Mouse (Mus musculus): ENCODE results near the gene Irs4. TPM values are rescaled to one million over a fixed set of nuclear protein-coding genes. Genes with fewer than 3 reads are reported as not detected.

The Irs4 gene
- polyA plus RNA-seq (2015; fragmentation: Nextera tagmentation; extraction: Ambion mirVana), result 0.03 and 0.05 TPM in 2 replicates

GRCm38 (mm10) chrX:141724937-141725918 is at the start of gene Irs4:
Gene Irs4, minus strand, starts transcription at chrX:141725263.
- no peak; the same call in 1 of the 2 replicates for ATAC-seq (ENCODE audit: extremely low read depth, insufficient number of reproducible peaks, low FRiP score, low TSS enrichment)
- peaks cover 76% of the 10 kb centered on the region for H3K27me3 ChIP-seq (replicated peaks)
- H3K4me3 ChIP-seq, result peak within 1 kb of the TSS; percentile 52
- no peaks in the 10 kb centered on the region for H3K9me3 ChIP-seq
- H3K36me3 ChIP-seq, result no peaks in the 10 kb centered on the region
- H3K4me2 ChIP-seq, result peak within 1 kb of the TSS; percentile 72
- no peak within 1 kb of the TSS for H3K27ac ChIP-seq (replicated peaks)
- H3K9ac ChIP-seq, result no peak within 1 kb of the TSS
- no peaks in the 10 kb centered on the region; the same call in 1 of the 2 replicates for H3K4me1 ChIP-seq
- WGBS, result 18% methylated on average over 47 of the region's 51 CpGs

DNA sequence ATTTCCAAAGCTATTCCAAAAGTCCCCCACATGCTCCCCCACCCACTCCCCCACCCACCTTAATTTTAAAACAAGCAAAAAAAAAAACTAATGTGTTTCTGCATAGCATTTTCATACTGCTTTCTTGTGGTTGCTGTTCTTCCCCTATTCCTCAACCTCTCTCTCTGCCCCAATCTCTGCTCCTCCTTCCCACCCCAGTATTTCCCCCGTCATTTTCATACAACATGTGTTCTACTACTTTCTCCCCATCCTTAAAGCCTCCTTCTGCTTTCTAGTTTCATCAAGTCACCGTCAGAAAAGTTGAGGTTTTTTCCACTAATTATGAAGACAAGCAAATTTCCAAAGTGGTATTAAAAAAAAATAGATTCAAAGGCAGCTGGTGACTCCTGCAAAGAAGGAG is 25.3 kb upstream of the Irs4 start:
- no peaks in the 10 kb centered on the region for H3K36me3 ChIP-seq
- no peak overlapping the region for H3K27ac ChIP-seq (replicated peaks)
- no peak overlapping the region for H3K4me2 ChIP-seq
- H3K4me3 ChIP-seq, result no peak overlapping the region
- no peak overlapping the region for H3K9ac ChIP-seq
- no peaks in the 10 kb centered on the region for H3K27me3 ChIP-seq (replicated peaks)
- 48% methylated on average over 2 of the region's 2 CpGs for WGBS
- ATAC-seq (ENCODE audit: extremely low read depth, insufficient number of reproducible peaks, low FRiP score, low TSS enrichment), result no peak
- H3K9me3 ChIP-seq, result no peaks in the 10 kb centered on the region
- H3K4me1 ChIP-seq, result no peaks in the 10 kb centered on the region

- no peaks in the 10 kb centered on the region; the same call in 1 of the 2 replicates for H3K4me1 ChIP-seq
- no peak overlapping the region for H3K9ac ChIP-seq
- WGBS, result 48% methylated on average over 5 of the region's 5 CpGs
- no peak overlapping the region for H3K4me3 ChIP-seq
- H3K36me3 ChIP-seq, result no peaks in the 10 kb centered on the region
- H3K4me2 ChIP-seq, result no peak overlapping the region
- H3K27ac ChIP-seq (replicated peaks), result no peak overlapping the region
- H3K9me3 ChIP-seq, result no peaks in the 10 kb centered on the region
- no peak for ATAC-seq (ENCODE audit: extremely low read depth, insufficient number of reproducible peaks, low FRiP score, low TSS enrichment)
- peaks cover 35% of the 10 kb centered on the region for H3K27me3 ChIP-seq (replicated peaks)
These were observed 4.5 kb upstream of the Irs4 start for GRCm38 (mm10) chrX:141729570-141729969.

GRCm38 (mm10) chrX:141724391-141724891 is 622 bp downstream of the Irs4 start:
- peaks cover 83% of the 10 kb centered on the region for H3K27me3 ChIP-seq (replicated peaks)
- H3K4me2 ChIP-seq, result peak overlapping the region; percentile 72
- ATAC-seq (ENCODE audit: extremely low read depth, insufficient number of reproducible peaks, low FRiP score, low TSS enrichment), result no peak
- no peaks in the 10 kb centered on the region for H3K9me3 ChIP-seq
- no peaks in the 10 kb centered on the region for H3K36me3 ChIP-seq
- WGBS, result 25% methylated on average over 36 of the region's 52 CpGs
- H3K9ac ChIP-seq, result no peak overlapping the region
- no peaks in the 10 kb centered on the region; the same call in 1 of the 2 replicates for H3K4me1 ChIP-seq
- peak overlapping the region; percentile 52 for H3K4me3 ChIP-seq
- H3K27ac ChIP-seq (replicated peaks), result no peak overlapping the region

- Histone ChIP-seq H3K9ac (no peak overlapping the region), H3K4me2 (peak overlapping the region; percentile 72), H3K4me1 (no peaks in the 10 kb centered on the region; the same call in 1 of the 2 replicates), H3K36me3 (no peaks in the 10 kb centered on the region), H3K4me3 (peak overlapping the region; percentile 52), H3K9me3 (no peaks in the 10 kb centered on the region), H3K27me3 (replicated peaks) (peaks cover 85% of the 10 kb centered on the region), H3K27ac (replicated peaks) (no peak overlapping the region)
- WGBS, result 14% methylated on average over 16 of the region's 16 CpGs
- no peak for ATAC-seq (ENCODE audit: extremely low read depth, insufficient number of reproducible peaks, low FRiP score, low TSS enrichment)
These were observed 1.1 kb downstream of the Irs4 start for GRCm38 (mm10) chrX:141723936-141724335.

GRCm38 (mm10) chrX:141721725-141722124 is 3.3 kb downstream of the Irs4 start:
- no peak for ATAC-seq (ENCODE audit: extremely low read depth, insufficient number of reproducible peaks, low FRiP score, low TSS enrichment)
- whole genome bisulfite sequencing, result 11% methylated on average over 33 of the region's 33 CpGs
- H3K27ac ChIP-seq (replicated peaks), result no peak overlapping the region

More at GRCm38 (mm10) chrX:141721725-141722124, 3.3 kb downstream of the Irs4 start:
- Histone ChIP-seq H3K4me3 (peak overlapping the region; percentile 50), H3K9me3 (no peaks in the 10 kb centered on the region), H3K36me3 (no peaks in the 10 kb centered on the region), H3K27me3 (replicated peaks) (peaks cover 84% of the 10 kb centered on the region), H3K4me2 (peak overlapping the region; percentile 70), H3K4me1 (no peaks in the 10 kb centered on the region; the same call in 1 of the 2 replicates), H3K9ac (0 out of 2 replicates have a peak overlapping the region, but pooled peaks have one; percentile 8)

Other genes starting within 250 kb of the Irs4 start
- 36.9 and 38.2 TPM in 2 replicates for gene Col4a5, start 249.9 kb downstream of the Irs4 start, polyA plus RNA-seq (2015; fragmentation: Nextera tagmentation; extraction: Ambion mirVana)
- 0.23 TPM in 1 of 2 replicates, not detected in the other for gene Gm15294, start 150.0 kb upstream of the Irs4 start, polyA plus RNA-seq (2015; fragmentation: Nextera tagmentation; extraction: Ambion mirVana)

Measured in heart, embryonic 13.5 days (tissue).